Mouse (Mus musculus): ENCODE data around the gene Pax3. TPM values are rescaled to one million over a fixed set of nuclear protein-coding genes. Genes with fewer than 3 reads are reported as not detected.

Gene Pax3
- polyA plus RNA-seq, 1 experiment from 2014 or later: 0.04 TPM

GRCm38 (mm10) chr1:78157930-78158329 is 39.0 kb downstream of the Pax3 start:
- no peak overlapping the region for H3K4me2 ChIP-seq
- H3K36me3 ChIP-seq: no peaks in the 10 kb centered on the region
- peaks cover 24% of the 10 kb centered on the region for H3K27me3 ChIP-seq (replicated peaks)
- ATAC-seq: no peak
- H3K9me3 ChIP-seq (replicated peaks): no peaks in the 10 kb centered on the region
- H3K9ac ChIP-seq: no peak overlapping the region
- H3K4me3 ChIP-seq: no peak overlapping the region
- no peak overlapping the region for H3K27ac ChIP-seq
- H3K4me1 ChIP-seq: no peaks in the 10 kb centered on the region
- 40% methylated on average over 6 of the region's 6 CpGs for WGBS (ENCODE audit: insufficient replicate concordance)

- Histone ChIP-seq H3K9ac (no peak overlapping the region), H3K27me3 (replicated peaks) (peaks cover 27% of the 10 kb centered on the region), H3K36me3 (no peaks in the 10 kb centered on the region), H3K4me3 (no peak overlapping the region), H3K9me3 (replicated peaks) (no peaks in the 10 kb centered on the region), H3K4me1 (no peaks in the 10 kb centered on the region), H3K27ac (no peak overlapping the region), H3K4me2 (no peak overlapping the region)
- no peak for ATAC-seq
- 81% methylated on average over 4 of the region's 4 CpGs for WGBS (ENCODE audit: insufficient replicate concordance)
Observed at GRCm38 (mm10) chr1:78155796-78156195, 41.1 kb downstream of the Pax3 start.

- Histone ChIP-seq H3K27ac (no peak overlapping the region), H3K4me3 (no peak overlapping the region), H3K9me3 (replicated peaks) (no peaks in the 10 kb centered on the region), H3K4me1 (no peaks in the 10 kb centered on the region), H3K4me2 (no peak overlapping the region), H3K9ac (no peak overlapping the region), H3K36me3 (no peaks in the 10 kb centered on the region), H3K27me3 (replicated peaks) (peaks cover 68% of the 10 kb centered on the region)
- 47% methylated on average over 2 of the region's 2 CpGs for WGBS (ENCODE audit: insufficient replicate concordance)
- ATAC-seq: no peak
Observed at GRCm38 (mm10) chr1:78148011-78148623, 48.8 kb downstream of the Pax3 start.

DNA sequence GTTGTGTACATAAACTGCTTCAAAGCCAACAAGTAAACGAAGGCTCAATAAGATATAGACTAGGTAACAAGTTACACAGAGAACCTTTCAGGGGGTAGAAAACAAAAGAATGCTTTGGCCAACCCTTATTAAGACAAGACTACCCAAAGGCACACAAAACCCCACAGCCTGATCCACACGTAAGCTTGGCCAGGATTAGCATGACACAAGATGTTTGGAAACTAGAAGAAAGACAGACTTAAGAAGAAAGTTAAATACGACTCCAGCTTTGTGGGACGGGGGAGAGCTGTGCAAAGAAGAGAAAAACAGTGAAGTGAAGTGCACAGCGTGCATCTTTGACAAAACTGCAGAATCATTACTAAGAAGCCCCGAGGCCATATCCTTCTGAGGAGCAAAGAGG is 53.5 kb downstream of the Pax3 start:
- ATAC-seq: no peak
- H3K4me1 ChIP-seq: no peaks in the 10 kb centered on the region
- no peaks in the 10 kb centered on the region for H3K36me3 ChIP-seq
- H3K4me2 ChIP-seq: no peak overlapping the region
- 46% methylated on average over 6 of the region's 6 CpGs for WGBS (ENCODE audit: insufficient replicate concordance)
- no peak overlapping the region for H3K9ac ChIP-seq
- H3K4me3 ChIP-seq: no peak overlapping the region
- peaks cover 84% of the 10 kb centered on the region for H3K27me3 ChIP-seq (replicated peaks)
- no peaks in the 10 kb centered on the region for H3K9me3 ChIP-seq (replicated peaks)
- no peak overlapping the region for H3K27ac ChIP-seq

DNA sequence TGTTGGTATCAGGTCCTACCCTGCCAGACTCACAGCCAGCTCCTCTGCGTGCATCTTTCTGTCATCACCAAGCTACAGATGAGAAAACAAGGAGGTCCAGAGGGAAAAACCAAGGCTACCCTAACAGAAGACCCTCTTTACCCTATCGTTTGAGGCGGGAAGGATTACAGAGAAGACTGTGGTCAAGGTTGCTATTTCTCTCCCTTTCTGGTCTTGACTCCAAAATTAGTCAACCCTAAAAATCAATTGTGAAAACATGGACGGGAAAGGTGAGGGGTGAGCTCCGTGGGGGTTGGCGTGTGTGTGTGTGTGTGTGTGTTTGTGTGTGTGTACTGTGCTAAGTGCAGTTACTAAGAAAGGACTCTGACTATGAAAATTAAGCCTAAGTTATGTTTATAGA is 54.0 kb downstream of the Pax3 start:
- H3K4me2 ChIP-seq: no peak overlapping the region
- no peak overlapping the region for H3K9ac ChIP-seq
- no peaks in the 10 kb centered on the region for H3K36me3 ChIP-seq
- no peaks in the 10 kb centered on the region for H3K4me1 ChIP-seq
- H3K4me3 ChIP-seq: no peak overlapping the region
- 62% methylated on average over 6 of the region's 6 CpGs for WGBS (ENCODE audit: insufficient replicate concordance)
- H3K27ac ChIP-seq: no peak overlapping the region
- peaks cover 80% of the 10 kb centered on the region for H3K27me3 ChIP-seq (replicated peaks)
- no peaks in the 10 kb centered on the region for H3K9me3 ChIP-seq (replicated peaks)
- ATAC-seq: no peak

GRCm38 (mm10) chr1:78141741-78142501 is 55.0 kb downstream of the Pax3 start:
- H3K27ac ChIP-seq: no peak overlapping the region
- WGBS (ENCODE audit: insufficient replicate concordance): 33% methylated on average over 9 of the region's 9 CpGs

DNA sequence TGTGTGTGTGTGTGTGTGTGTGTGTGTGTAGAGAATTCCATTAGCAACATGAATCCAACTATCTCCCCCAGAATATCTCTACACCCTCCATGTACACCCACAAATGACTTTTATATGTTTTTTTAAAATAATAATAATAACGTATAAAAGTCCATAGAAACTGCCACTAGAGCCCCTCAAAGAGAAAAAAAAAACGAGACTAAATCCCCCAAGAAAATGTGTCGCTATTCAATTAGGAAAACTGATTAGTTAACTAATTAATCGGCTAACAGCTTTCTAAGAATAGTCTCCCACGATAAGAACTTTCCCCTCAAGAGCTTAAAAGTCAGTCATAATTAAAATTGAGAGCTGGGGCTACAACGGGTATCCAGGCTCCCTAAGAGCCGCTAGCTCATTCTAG is 55.6 kb downstream of the Pax3 start:
- no peak overlapping the region for H3K9ac ChIP-seq
- 14% methylated on average over 7 of the region's 7 CpGs for WGBS (ENCODE audit: insufficient replicate concordance)

More at GRCm38 (mm10) chr1:78141741-78142501, 55.0 kb downstream of the Pax3 start:
- Histone ChIP-seq H3K4me3 (no peak overlapping the region), H3K27me3 (replicated peaks) (peaks cover 84% of the 10 kb centered on the region), H3K4me1 (no peaks in the 10 kb centered on the region), H3K4me2 (no peak overlapping the region), H3K9ac (no peak overlapping the region), H3K36me3 (no peaks in the 10 kb centered on the region), H3K9me3 (replicated peaks) (no peaks in the 10 kb centered on the region)
- no peak for ATAC-seq

DNA sequence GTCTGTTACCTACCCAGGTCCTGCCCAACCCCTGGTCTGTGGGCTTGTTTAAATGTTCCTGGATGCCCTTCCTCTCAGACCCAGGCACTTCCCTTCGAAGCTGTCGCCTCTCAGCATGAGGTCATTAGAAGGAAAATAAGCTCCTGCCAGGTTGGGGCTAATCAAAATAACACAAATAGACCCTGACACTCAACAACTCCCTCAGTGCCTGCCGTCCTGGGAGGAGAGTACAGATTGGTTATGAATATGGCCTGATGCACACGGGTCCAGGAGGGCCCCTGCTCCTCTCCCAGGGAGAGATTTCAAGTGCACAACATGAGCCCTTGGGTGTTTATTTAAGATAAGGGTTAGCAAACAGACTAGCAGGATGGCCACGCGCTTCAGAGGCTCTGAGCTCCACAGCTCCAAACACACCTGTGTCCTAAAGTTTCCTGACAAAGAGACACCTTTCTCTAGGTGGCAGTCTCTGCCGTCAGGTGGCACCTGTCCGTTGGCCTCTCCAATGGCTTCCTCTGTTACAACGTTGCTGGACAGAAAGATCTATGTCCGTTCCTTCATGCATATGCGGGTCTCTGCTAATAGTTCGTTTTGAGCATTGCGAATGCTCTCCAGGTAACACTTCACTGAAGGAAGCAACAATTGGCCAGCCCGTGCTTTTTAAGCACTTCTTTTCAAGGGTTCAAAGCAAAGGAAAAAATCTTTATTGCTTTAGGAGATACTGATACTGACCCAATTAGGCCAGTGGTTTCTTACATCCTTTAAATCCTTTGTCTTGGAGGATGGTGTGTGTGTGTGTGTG is 56.2 kb downstream of the Pax3 start:
- H3K4me2 ChIP-seq: no peak overlapping the region
- no peak overlapping the region for H3K27ac ChIP-seq
- no peak overlapping the region for H3K4me3 ChIP-seq
- H3K36me3 ChIP-seq: no peaks in the 10 kb centered on the region
- 4% methylated on average over 14 of the region's 14 CpGs for WGBS (ENCODE audit: insufficient replicate concordance)
- peaks cover 76% of the 10 kb centered on the region for H3K27me3 ChIP-seq (replicated peaks)
- H3K9ac ChIP-seq: no peak overlapping the region
- ATAC-seq: no peak
- no peaks in the 10 kb centered on the region for H3K4me1 ChIP-seq
- no peaks in the 10 kb centered on the region for H3K9me3 ChIP-seq (replicated peaks)

More for the DNA sequence above, 55.6 kb downstream of the Pax3 start:
- Histone ChIP-seq H3K9me3 (replicated peaks) (no peaks in the 10 kb centered on the region), H3K4me1 (no peaks in the 10 kb centered on the region), H3K27ac (no peak overlapping the region), H3K4me3 (no peak overlapping the region), H3K36me3 (no peaks in the 10 kb centered on the region), H3K27me3 (replicated peaks) (peaks cover 81% of the 10 kb centered on the region), H3K4me2 (no peak overlapping the region)
- no peak for ATAC-seq

GRCm38 (mm10) chr1:78139287-78139686 is 57.6 kb downstream of the Pax3 start:
- WGBS (ENCODE audit: insufficient replicate concordance): 7% methylated on average over 11 of the region's 11 CpGs
- H3K27me3 ChIP-seq (replicated peaks): peaks cover 64% of the 10 kb centered on the region
- no peaks in the 10 kb centered on the region for H3K4me1 ChIP-seq
- no peak overlapping the region for H3K27ac ChIP-seq
- no peaks in the 10 kb centered on the region for H3K9me3 ChIP-seq (replicated peaks)
- H3K4me3 ChIP-seq: no peak overlapping the region
- H3K36me3 ChIP-seq: no peaks in the 10 kb centered on the region
- no peak overlapping the region for H3K4me2 ChIP-seq
- no peak overlapping the region for H3K9ac ChIP-seq
- ATAC-seq: no peak

- H3K4me1 ChIP-seq: no peaks in the 10 kb centered on the region
- no peak overlapping the region for H3K4me2 ChIP-seq
- H3K27me3 ChIP-seq (replicated peaks): no peaks in the 10 kb centered on the region
- no peak overlapping the region for H3K4me3 ChIP-seq
- H3K27ac ChIP-seq: no peak overlapping the region
- ATAC-seq: no peak
- no peaks in the 10 kb centered on the region for H3K36me3 ChIP-seq
- H3K9ac ChIP-seq: no peak overlapping the region
- WGBS (ENCODE audit: insufficient replicate concordance): 50% methylated on average over 5 of the region's 5 CpGs
- H3K9me3 ChIP-seq (replicated peaks): no peaks in the 10 kb centered on the region
Observed at GRCm38 (mm10) chr1:78129267-78129666, 67.7 kb downstream of the Pax3 start.

GRCm38 (mm10) chr1:78119899-78120560 is 76.9 kb downstream of the Pax3 start:
- Histone ChIP-seq H3K9ac (no peak overlapping the region), H3K4me3 (no peak overlapping the region), H3K36me3 (no peaks in the 10 kb centered on the region), H3K4me1 (no peaks in the 10 kb centered on the region), H3K27me3 (replicated peaks) (no peaks in the 10 kb centered on the region), H3K4me2 (no peak overlapping the region), H3K9me3 (replicated peaks) (no peaks in the 10 kb centered on the region), H3K27ac (no peak overlapping the region)
- no peak for ATAC-seq
- 16% methylated on average over 10 of the region's 10 CpGs for WGBS (ENCODE audit: insufficient replicate concordance)

GRCm38 (mm10) chr1:78116046-78116445 is 80.9 kb downstream of the Pax3 start:
- Histone ChIP-seq H3K27me3 (replicated peaks) (no peaks in the 10 kb centered on the region), H3K36me3 (no peaks in the 10 kb centered on the region), H3K4me1 (no peaks in the 10 kb centered on the region), H3K9ac (no peak overlapping the region), H3K27ac (no peak overlapping the region), H3K4me2 (no peak overlapping the region), H3K9me3 (replicated peaks) (no peaks in the 10 kb centered on the region), H3K4me3 (no peak overlapping the region)
- 66% methylated on average over 3 of the region's 3 CpGs for WGBS (ENCODE audit: insufficient replicate concordance)
- no peak for ATAC-seq

Data from liver, embryonic 12.5 days (tissue).